Mouse (Mus musculus): ENCODE results near the gene Irak1bp1. TPM values are rescaled to one million over a fixed set of nuclear protein-coding genes. Genes with fewer than 3 reads are reported as not detected.

Irak1bp1 gene
- polyA plus RNA-seq, 1 experiment: 5.6 TPM

DNA sequence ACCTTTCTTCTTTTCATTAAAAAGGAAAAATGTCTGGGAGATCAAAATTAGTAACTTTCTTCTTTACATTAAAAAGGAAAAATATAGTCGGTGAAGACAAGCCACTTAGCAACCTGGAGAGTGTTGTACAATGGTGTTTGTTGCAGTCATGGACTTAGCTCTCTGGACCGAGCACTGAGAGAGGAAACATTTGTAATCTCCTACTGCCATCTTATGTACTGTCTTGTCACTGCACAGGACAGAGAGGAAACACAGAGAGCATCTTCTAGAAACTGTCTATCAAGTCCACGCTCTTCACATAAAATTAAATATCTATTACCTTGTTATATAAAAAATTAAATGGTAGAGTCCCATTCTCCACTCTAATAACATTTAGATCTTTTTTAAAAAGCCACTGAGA lies 14.8 kb upstream of the Irak1bp1 start:
- TF ChIP-seq CTCF (IDR thresholded peaks at IDR 0.05; ENCODE audit: borderline replicate concordance, control insufficient read depth, extremely low read depth, insufficient read depth, low read length, poor library complexity) (no peak), POLR2A (IDR thresholded peaks at IDR 0.05; ENCODE audit: control insufficient read depth, extremely low read depth, insufficient read depth, low read length, poor library complexity) (no peak)
- H3K4me3 ChIP-seq (ENCODE audit: control insufficient read depth, insufficient read depth, low read length): no peak overlapping the region
- no peaks in the 10 kb centered on the region for H3K36me3 ChIP-seq (ENCODE audit: control insufficient read depth, insufficient read depth, low read length)
- no peak for DNase-seq
- H3K4me1 ChIP-seq (replicated peaks; ENCODE audit: control insufficient read depth, insufficient read depth, low read length): no peaks in the 10 kb centered on the region
- H3K27me3 ChIP-seq (ENCODE audit: control insufficient read depth, insufficient read depth, low read length): no peaks in the 10 kb centered on the region
- no peak overlapping the region for H3K27ac ChIP-seq (ENCODE audit: control insufficient read depth, insufficient read depth, low read length)
- 62% methylated on average over 3 of the region's 3 CpGs for WGBS

DNA sequence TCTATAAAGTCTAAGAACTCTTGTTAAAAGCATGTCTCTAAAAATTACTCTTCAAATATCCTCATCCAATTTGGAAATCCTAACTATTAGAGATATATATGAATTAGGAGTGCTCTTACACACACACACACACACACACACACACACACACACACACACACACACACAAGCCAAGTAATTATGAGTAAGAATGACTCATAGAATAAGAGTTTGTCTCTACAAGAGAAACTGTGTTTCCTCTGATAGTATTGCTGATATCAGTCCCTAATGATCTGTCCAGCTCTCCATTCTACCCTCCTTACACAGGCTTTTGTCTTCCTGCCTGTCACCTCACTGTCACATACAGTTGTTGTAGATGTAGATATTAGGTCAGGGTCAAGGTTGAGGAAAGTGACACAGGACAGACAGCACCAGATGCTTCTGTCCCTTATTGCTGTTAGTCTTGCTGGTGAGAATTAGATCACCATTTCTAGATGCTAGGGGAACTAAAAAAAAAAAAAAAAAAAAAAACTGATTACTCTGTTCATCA lies 14.0 kb upstream of the Irak1bp1 start:
- no peak overlapping the region for H3K27ac ChIP-seq (ENCODE audit: control insufficient read depth, insufficient read depth, low read length)
- DNase-seq: no peak
- no peak for TF ChIP-seq POLR2A (IDR thresholded peaks at IDR 0.05; ENCODE audit: control insufficient read depth, extremely low read depth, insufficient read depth, low read length, poor library complexity)
- no peak for TF ChIP-seq CTCF (IDR thresholded peaks at IDR 0.05; ENCODE audit: borderline replicate concordance, control insufficient read depth, extremely low read depth, insufficient read depth, low read length, poor library complexity)
- no peak overlapping the region for H3K4me3 ChIP-seq (ENCODE audit: control insufficient read depth, insufficient read depth, low read length)
- H3K36me3 ChIP-seq (ENCODE audit: control insufficient read depth, insufficient read depth, low read length): no peaks in the 10 kb centered on the region
- H3K4me1 ChIP-seq (replicated peaks; ENCODE audit: control insufficient read depth, insufficient read depth, low read length): no peaks in the 10 kb centered on the region
- H3K27me3 ChIP-seq (ENCODE audit: control insufficient read depth, insufficient read depth, low read length): no peaks in the 10 kb centered on the region

DNA sequence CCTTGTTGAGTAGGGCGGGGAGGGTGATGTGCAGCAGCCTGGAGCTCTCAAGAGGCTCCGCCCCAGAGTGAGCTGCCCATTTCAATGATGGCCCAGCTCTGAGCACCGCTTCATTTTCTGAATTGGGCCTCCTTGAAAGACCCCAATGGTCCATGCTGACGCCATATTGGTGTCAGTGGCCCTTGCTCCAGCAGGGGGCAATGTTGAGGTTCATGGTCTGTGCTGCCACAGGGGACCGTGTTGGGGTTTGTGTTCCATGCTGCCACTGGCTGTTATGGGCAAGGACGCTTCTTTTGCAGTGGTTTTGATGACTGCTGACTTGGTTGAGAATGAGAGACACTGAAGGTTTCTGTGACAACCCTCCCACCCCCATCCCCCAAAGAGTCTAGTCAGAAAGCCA lies 2.9 kb upstream of the Irak1bp1 start:
- no peaks in the 10 kb centered on the region for H3K36me3 ChIP-seq (ENCODE audit: control insufficient read depth, insufficient read depth, low read length)
- H3K27me3 ChIP-seq (ENCODE audit: control insufficient read depth, insufficient read depth, low read length): no peaks in the 10 kb centered on the region
- no peak overlapping the region for H3K27ac ChIP-seq (ENCODE audit: control insufficient read depth, insufficient read depth, low read length)
- no peak overlapping the region for H3K4me3 ChIP-seq (ENCODE audit: control insufficient read depth, insufficient read depth, low read length)
- DNase-seq: no peak
- TF ChIP-seq CTCF (IDR thresholded peaks at IDR 0.05; ENCODE audit: borderline replicate concordance, control insufficient read depth, extremely low read depth, insufficient read depth, low read length, poor library complexity) (no peak), POLR2A (IDR thresholded peaks at IDR 0.05; ENCODE audit: control insufficient read depth, extremely low read depth, insufficient read depth, low read length, poor library complexity) (no peak)
- 99% methylated on average over 6 of the region's 6 CpGs for WGBS
- no peaks in the 10 kb centered on the region for H3K4me1 ChIP-seq (replicated peaks; ENCODE audit: control insufficient read depth, insufficient read depth, low read length)

DNA sequence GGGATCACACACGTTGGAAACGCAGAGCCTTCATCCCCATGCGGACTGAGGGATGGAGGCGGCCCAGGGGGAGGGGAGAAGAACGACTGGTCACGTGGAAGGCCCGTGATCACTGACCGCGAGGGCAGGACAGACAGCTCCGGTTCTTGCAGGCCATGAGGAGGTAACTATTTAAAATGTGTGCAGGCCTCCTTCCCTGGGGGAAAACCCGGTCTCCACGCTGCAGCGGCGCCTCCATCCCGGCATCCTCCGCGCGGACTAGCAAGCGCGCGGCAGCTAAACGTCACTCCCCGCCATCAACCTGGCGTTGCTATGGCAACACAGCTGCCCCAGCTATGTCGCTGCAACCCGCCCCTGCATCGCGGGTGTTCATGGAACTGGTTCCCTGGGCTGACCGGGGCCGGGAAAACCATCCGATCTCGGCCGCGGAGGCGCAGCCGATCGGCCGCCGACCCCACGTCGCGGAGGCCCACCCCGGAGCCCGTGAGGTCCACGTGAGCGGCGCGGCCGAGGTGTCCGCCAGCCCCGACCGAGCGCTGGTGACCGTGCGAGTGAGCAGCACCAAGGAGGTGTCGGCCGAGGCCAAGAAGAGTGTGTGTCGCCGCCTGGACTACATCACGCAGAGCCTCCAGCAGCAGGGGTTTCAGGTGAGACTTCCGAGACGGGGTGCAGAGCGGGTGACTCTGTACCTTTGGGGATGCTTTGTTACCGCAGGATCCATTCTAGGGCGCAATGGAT lies 522 bp downstream of the Irak1bp1 start:
- Histone ChIP-seq H3K27me3 (ENCODE audit: control insufficient read depth, insufficient read depth, low read length) (no peaks in the 10 kb centered on the region), H3K4me1 (replicated peaks; ENCODE audit: control insufficient read depth, insufficient read depth, low read length) (no peaks in the 10 kb centered on the region), H3K27ac (ENCODE audit: control insufficient read depth, insufficient read depth, low read length) (no peak overlapping the region), H3K4me3 (ENCODE audit: control insufficient read depth, insufficient read depth, low read length) (peak overlapping the region; percentile 72), H3K36me3 (ENCODE audit: control insufficient read depth, insufficient read depth, low read length) (no peaks in the 10 kb centered on the region)
- no peak for TF ChIP-seq CTCF (IDR thresholded peaks at IDR 0.05; ENCODE audit: borderline replicate concordance, control insufficient read depth, extremely low read depth, insufficient read depth, low read length, poor library complexity)
- TF ChIP-seq POLR2A (IDR thresholded peaks at IDR 0.05; ENCODE audit: control insufficient read depth, extremely low read depth, insufficient read depth, low read length, poor library complexity): no peak
- under 1% methylated on average over 65 of the region's 65 CpGs for WGBS
- peak; percentile 90 for DNase-seq

DNA sequence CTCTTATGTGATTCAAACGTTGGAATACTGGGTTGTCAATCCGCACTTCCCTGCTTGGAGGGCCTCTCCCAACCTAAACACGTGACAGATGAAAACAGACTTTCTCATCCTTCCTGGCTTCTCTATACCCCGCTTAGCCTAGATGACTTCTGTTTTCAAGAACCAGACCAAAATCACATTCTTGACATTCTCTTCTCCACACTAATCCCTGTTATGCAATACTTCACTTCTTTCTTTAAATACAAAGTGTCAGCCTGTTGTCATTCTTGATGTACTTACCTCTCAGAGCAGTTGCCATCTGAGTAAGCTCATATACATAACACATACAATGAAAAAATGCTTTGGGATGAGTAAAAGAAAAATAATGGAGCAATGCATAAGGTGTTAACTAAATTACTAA lies 2.6 kb downstream of the Irak1bp1 start:
- WGBS: 85% methylated on average over 4 of the region's 4 CpGs
- Histone ChIP-seq H3K27me3 (ENCODE audit: control insufficient read depth, insufficient read depth, low read length) (no peaks in the 10 kb centered on the region), H3K27ac (ENCODE audit: control insufficient read depth, insufficient read depth, low read length) (no peak overlapping the region), H3K36me3 (ENCODE audit: control insufficient read depth, insufficient read depth, low read length) (no peaks in the 10 kb centered on the region), H3K4me1 (replicated peaks; ENCODE audit: control insufficient read depth, insufficient read depth, low read length) (no peaks in the 10 kb centered on the region), H3K4me3 (ENCODE audit: control insufficient read depth, insufficient read depth, low read length) (no peak overlapping the region)
- TF ChIP-seq CTCF (IDR thresholded peaks at IDR 0.05; ENCODE audit: borderline replicate concordance, control insufficient read depth, extremely low read depth, insufficient read depth, low read length, poor library complexity) (no peak), POLR2A (IDR thresholded peaks at IDR 0.05; ENCODE audit: control insufficient read depth, extremely low read depth, insufficient read depth, low read length, poor library complexity) (no peak)
- DNase-seq: no peak

DNA sequence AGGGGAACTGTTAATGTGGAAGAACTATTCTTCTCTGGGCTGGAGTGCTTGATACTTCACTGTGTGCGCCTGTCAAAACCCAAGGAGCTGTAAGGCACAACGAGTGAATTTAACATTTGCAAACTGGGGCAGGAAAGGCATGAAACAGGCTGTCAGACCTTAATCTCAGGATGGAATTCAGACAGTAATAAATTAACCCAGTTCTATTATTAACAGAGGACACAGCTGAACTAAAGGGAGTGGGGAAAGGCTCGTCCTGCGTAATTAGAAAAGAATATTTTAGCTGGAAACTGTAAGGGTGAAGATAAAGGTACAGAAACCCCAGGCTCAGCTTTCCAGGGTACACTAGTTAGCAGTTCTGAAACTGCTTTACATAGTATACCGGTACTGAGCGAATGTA lies 6.6 kb downstream of the Irak1bp1 start:
- Histone ChIP-seq H3K36me3 (ENCODE audit: control insufficient read depth, insufficient read depth, low read length) (no peaks in the 10 kb centered on the region), H3K27ac (ENCODE audit: control insufficient read depth, insufficient read depth, low read length) (no peak overlapping the region), H3K4me3 (ENCODE audit: control insufficient read depth, insufficient read depth, low read length) (no peak overlapping the region), H3K4me1 (replicated peaks; ENCODE audit: control insufficient read depth, insufficient read depth, low read length) (no peaks in the 10 kb centered on the region), H3K27me3 (ENCODE audit: control insufficient read depth, insufficient read depth, low read length) (no peaks in the 10 kb centered on the region)
- no peak for TF ChIP-seq CTCF (IDR thresholded peaks at IDR 0.05; ENCODE audit: borderline replicate concordance, control insufficient read depth, extremely low read depth, insufficient read depth, low read length, poor library complexity)
- TF ChIP-seq POLR2A (IDR thresholded peaks at IDR 0.05; ENCODE audit: control insufficient read depth, extremely low read depth, insufficient read depth, low read length, poor library complexity): no peak
- whole genome bisulfite sequencing: 86% methylated on average over 6 of the region's 6 CpGs
- DNase-seq: no peak
